Mouse (Mus musculus): Measurements from ENCODE around the gene Kif2a. TPM values are rescaled to one million over a fixed set of nuclear protein-coding genes. Genes with fewer than 3 reads are reported as not detected.

Kif2a gene
- polyA plus RNA-seq, 1 experiment from 2014 or later: 10.2 TPM

DNA sequence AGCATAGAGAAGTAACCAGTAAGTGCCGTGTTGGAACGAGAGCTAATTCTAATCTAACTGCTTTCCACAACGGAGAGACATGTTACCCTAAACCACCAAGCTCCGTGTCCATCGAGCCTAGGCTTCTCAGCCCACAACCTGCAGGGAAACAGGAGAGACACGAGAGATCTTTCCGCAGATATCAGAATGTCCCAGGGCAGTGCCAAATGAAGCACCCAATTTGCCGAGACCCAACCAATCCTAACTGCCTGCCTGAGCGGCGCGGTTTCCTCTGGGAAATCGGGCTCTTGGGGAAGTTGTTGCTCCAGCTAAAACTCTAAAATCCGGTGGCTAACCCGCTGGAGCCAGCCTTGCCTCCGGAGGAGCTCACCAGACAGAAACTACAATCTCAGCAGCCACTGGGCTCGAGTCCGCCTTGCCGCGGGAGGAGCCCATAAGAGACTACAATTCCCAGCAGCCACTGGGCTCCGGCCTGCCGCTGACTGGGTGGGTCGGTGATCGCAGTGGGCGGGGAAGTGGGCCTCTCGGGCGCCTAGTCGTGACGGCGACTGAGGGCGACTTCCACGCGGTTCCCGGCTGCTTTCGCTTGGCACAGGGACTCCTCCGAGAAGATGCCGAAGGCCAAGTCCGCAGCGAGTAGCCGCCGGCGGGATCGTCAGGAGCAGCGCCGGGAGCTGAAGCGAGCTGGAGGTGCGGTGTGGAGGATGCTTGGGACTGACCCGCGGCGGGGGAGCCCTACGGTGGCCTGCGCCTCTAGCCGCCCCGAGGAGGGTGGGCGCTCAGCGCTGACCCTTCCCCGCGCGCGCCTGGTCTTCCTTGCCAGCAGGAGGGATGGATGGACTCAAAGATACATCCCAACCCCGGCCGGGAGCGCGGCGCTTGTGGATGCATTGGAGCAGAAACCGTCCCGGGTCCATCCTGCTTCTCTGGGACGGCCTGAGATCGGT, 75.1 kb downstream of the Kif2a start, which contains the start of gene Dimt1:
Gene Dimt1 (plus strand): TSS at position 534 of the 947 bp plus-strand sequence.
- peak; percentile 99 for ATAC-seq (ENCODE audit: insufficient read depth, low FRiP score)
- WGBS: under 1% methylated on average over 68 of the region's 68 CpGs
- Histone ChIP-seq H3K9me3 (replicated peaks; ENCODE audit: control insufficient read depth, low read length) (no peaks in the 10 kb centered on the region), H3K9ac (ENCODE audit: low read length) (peak within 1 kb of the TSS; percentile 93), H3K4me2 (ENCODE audit: low read depth, low read length) (peak within 1 kb of the TSS; percentile 62), H3K4me1 (ENCODE audit: control insufficient read depth, insufficient read depth, low read length) (peaks cover 6% of the 10 kb centered on the region), H3K27me3 (ENCODE audit: control insufficient read depth, insufficient read depth, low read length) (no peaks in the 10 kb centered on the region), H3K36me3 (ENCODE audit: control insufficient read depth, insufficient read depth, low read length) (peaks cover 4% of the 10 kb centered on the region; the same call in 1 of the 2 replicates), H3K27ac (ENCODE audit: low read length) (peak within 1 kb of the TSS; percentile 93), H3K4me3 (replicated peaks; ENCODE audit: low read length) (peak within 1 kb of the TSS; percentile 97)

DNA sequence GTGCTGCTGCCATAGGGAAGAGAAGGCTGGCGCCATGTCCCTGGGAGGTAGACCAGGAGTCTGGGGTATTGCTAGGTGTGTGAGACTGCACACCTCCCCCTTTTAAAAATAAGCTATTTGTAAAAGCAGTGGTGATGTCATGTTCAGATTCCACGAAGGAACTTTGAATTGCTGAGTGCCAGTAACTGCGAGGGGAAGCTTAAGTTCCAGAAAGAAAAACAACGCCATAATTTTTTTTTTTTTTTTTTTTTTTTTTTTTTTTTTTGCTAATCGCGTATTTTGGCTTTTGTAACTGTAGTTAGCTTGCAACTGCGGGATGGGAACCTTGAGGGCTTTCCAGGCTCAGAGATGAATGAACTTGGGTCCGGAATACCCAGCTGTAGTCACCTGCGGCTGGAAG, 76.4 kb downstream of the Kif2a start:
- Histone ChIP-seq H3K9ac (ENCODE audit: low read length) (no peak overlapping the region), H3K9me3 (replicated peaks; ENCODE audit: control insufficient read depth, low read length) (no peaks in the 10 kb centered on the region), H3K36me3 (ENCODE audit: control insufficient read depth, insufficient read depth, low read length) (no peaks in the 10 kb centered on the region), H3K4me1 (ENCODE audit: control insufficient read depth, insufficient read depth, low read length) (peaks cover 6% of the 10 kb centered on the region), H3K27ac (ENCODE audit: low read length) (no peak overlapping the region), H3K4me2 (ENCODE audit: low read depth, low read length) (no peak overlapping the region), H3K27me3 (ENCODE audit: control insufficient read depth, insufficient read depth, low read length) (no peaks in the 10 kb centered on the region), H3K4me3 (replicated peaks; ENCODE audit: low read length) (no peak overlapping the region)
- WGBS: 82% methylated on average over 9 of the region's 9 CpGs
- ATAC-seq (ENCODE audit: insufficient read depth, low FRiP score): no peak

DNA sequence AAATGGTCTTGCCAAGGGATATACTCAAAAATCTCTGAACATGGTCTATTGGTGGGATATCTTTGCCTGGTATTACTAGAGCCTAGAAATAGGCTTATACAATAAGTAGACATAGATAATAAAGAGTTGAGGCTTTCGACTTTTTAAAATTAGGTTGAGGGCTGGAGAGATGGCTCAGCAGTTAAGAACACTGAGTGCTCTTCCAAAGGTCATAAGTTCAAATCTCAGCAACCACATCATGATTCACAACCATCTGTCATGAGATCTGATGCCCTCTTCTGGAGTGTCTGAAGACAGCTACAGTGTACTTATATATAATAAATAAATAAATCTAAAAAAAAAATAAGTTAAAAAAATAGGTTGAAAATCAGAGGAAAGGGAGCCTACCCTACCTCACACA, 79.2 kb downstream of the Kif2a start:
- Histone ChIP-seq H3K27ac (ENCODE audit: low read length) (no peak overlapping the region), H3K9me3 (replicated peaks; ENCODE audit: control insufficient read depth, low read length) (no peaks in the 10 kb centered on the region), H3K36me3 (ENCODE audit: control insufficient read depth, insufficient read depth, low read length) (no peaks in the 10 kb centered on the region), H3K4me1 (ENCODE audit: control insufficient read depth, insufficient read depth, low read length) (no peaks in the 10 kb centered on the region), H3K9ac (ENCODE audit: low read length) (no peak overlapping the region), H3K4me2 (ENCODE audit: low read depth, low read length) (no peak overlapping the region), H3K27me3 (ENCODE audit: control insufficient read depth, insufficient read depth, low read length) (no peaks in the 10 kb centered on the region), H3K4me3 (replicated peaks; ENCODE audit: low read length) (no peak overlapping the region)
- 84% methylated on average over 1 of the region's 1 CpGs for WGBS
- no peak for ATAC-seq (ENCODE audit: insufficient read depth, low FRiP score)

DNA sequence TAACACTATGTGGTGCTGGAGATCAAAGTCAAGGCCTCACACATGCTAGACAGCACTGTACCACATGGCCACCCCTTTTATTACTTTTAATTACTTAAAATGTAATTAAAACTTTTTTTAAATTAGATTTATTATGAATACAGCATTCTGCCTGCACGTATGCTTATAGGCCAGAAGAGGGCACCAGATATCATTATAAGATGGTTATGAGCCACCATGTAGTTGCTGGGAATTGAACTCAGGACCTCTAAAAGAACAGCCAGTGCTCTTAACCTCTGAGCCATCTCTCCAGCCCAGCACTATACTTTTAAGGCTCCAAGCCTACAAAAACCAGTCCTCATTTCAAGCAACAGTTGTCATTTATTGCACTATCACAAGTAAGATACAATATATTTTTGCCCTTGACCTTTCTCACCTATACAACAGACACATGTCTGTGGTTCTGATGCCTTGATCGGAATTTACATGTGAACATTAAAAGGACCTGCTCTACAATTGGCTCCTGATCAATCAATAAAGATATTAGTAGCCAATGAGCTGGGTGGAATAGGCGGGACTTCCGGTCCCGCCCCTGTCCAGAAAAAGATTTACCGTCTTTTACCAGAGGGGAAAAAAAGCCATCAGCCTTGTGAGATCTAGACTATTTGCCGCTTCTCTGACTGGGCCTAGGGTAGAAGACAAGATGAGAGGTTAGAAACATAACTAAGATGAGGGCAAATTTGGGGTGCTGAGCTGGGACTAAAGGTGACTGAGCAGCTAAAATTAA, 80.5 kb downstream of the Kif2a start:
- Histone ChIP-seq H3K9ac (ENCODE audit: low read length) (no peak overlapping the region), H3K9me3 (replicated peaks; ENCODE audit: control insufficient read depth, low read length) (no peaks in the 10 kb centered on the region), H3K27ac (ENCODE audit: low read length) (no peak overlapping the region), H3K27me3 (ENCODE audit: control insufficient read depth, insufficient read depth, low read length) (no peaks in the 10 kb centered on the region), H3K36me3 (ENCODE audit: control insufficient read depth, insufficient read depth, low read length) (no peaks in the 10 kb centered on the region), H3K4me1 (ENCODE audit: control insufficient read depth, insufficient read depth, low read length) (no peaks in the 10 kb centered on the region), H3K4me2 (ENCODE audit: low read depth, low read length) (no peak overlapping the region), H3K4me3 (replicated peaks; ENCODE audit: low read length) (no peak overlapping the region)
- 29% methylated on average over 7 of the region's 7 CpGs for WGBS
- no peak for ATAC-seq (ENCODE audit: insufficient read depth, low FRiP score)

DNA sequence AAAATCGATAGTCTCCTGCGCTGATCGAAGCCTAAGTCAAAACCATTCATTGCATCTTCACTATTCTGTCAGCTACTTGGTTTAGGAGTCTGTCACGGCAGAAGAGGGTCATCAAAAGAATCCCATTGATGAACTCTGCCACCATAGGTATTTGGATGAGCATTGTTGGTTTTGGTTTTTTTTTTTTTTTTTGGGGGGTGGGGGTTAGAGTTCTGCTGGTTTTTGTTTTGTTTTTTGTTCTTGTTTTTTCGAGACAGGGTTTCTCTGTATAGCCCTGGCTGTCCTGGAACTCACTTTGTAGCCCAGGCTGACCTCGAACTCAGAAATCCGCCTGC, 84.8 kb downstream of the Kif2a start:
- Histone ChIP-seq H3K36me3 (ENCODE audit: control insufficient read depth, insufficient read depth, low read length) (no peaks in the 10 kb centered on the region), H3K4me3 (replicated peaks; ENCODE audit: low read length) (peak overlapping the region; percentile 100), H3K4me1 (ENCODE audit: control insufficient read depth, insufficient read depth, low read length) (peaks cover 2% of the 10 kb centered on the region; the same call in 1 of the 2 replicates), H3K9me3 (replicated peaks; ENCODE audit: control insufficient read depth, low read length) (no peaks in the 10 kb centered on the region), H3K27ac (ENCODE audit: low read length) (no peak overlapping the region), H3K9ac (ENCODE audit: low read length) (peak overlapping the region; percentile 52), H3K4me2 (ENCODE audit: low read depth, low read length) (peak overlapping the region; percentile 76), H3K27me3 (ENCODE audit: control insufficient read depth, insufficient read depth, low read length) (no peaks in the 10 kb centered on the region)
- no peak for ATAC-seq (ENCODE audit: insufficient read depth, low FRiP score)
- WGBS: 25% methylated on average over 7 of the region's 7 CpGs

DNA sequence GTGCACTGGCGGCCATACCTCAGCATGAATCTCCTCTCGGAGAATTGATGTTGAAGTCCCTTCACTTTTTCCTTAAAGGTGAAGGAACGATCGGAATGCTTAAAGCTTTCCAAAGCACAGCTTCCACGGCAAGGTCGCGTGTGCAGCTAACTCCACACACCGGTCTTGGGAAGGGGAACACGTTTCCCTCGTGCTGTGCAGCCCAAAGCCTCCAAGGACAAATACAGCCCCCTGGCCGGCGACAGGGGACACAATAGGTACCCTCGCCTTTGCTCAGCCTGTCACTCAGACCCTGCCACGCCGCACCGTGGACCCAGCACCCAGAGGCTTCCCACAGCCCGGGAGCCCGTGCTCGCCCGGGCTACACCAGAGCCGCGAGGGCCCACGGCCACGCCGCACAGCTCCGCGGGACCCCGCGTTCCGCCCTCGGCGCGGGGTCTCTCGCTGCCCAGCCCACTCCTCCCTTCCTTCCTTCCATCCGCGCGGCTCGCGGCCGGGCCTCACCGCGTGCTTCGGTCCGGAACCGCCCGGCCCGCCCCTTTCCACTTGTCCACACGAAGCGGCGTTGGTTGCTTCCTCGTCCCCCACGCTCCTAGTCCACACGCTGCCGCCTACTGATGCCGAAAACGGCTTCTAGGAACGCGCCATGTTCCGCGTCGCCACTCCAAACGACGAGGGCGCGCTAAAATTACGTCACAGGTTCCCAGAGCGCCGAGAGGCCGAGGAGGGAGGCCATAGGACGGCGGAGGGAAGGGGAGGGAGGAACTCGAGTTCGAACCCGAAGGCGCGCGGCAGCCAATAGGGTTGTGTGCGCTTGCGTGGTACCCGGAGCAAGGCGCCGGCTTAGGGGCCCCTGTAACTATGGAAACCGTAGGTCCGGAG, 85.4 kb downstream of the Kif2a start, which contains the start of gene Ipo11:
Gene Ipo11 (minus strand): TSS at position 703 of the 882 bp plus-strand sequence.
- H3K27ac ChIP-seq (ENCODE audit: low read length): peak within 1 kb of the TSS; percentile 78
- H3K36me3 ChIP-seq (ENCODE audit: control insufficient read depth, insufficient read depth, low read length): no peaks in the 10 kb centered on the region
- H3K4me2 ChIP-seq (ENCODE audit: low read depth, low read length): peak within 1 kb of the TSS; percentile 76
- ATAC-seq (ENCODE audit: insufficient read depth, low FRiP score): peak; percentile 96
- H3K4me1 ChIP-seq (ENCODE audit: control insufficient read depth, insufficient read depth, low read length): peaks cover 2% of the 10 kb centered on the region; the same call in 1 of the 2 replicates
- peak within 1 kb of the TSS; percentile 97 for H3K9ac ChIP-seq (ENCODE audit: low read length)
- under 1% methylated on average over 84 of the region's 84 CpGs for WGBS
- H3K9me3 ChIP-seq (replicated peaks; ENCODE audit: control insufficient read depth, low read length): no peaks in the 10 kb centered on the region
- H3K27me3 ChIP-seq (ENCODE audit: control insufficient read depth, insufficient read depth, low read length): no peaks in the 10 kb centered on the region
- peak within 1 kb of the TSS; percentile 100 for H3K4me3 ChIP-seq (replicated peaks; ENCODE audit: low read length)

DNA sequence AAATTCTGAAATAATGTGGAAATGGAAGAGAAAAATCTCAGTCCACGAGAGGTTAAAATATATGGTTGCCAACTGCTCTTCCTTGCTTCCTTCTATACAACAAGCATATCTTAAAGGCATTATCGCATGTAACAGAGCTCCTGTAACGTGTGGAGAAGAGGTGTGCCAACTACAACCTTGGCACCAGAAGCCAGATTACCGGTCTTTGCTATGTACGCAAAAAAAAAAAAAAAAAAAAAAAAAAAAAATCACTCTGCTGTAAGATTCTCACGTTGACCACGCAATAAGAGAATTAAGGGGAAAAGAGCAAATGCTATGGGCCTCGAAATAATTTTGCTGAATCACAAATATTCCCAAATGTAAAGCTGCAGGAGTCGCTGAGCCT, 86.1 kb downstream of the Kif2a start:
- no peaks in the 10 kb centered on the region for H3K27me3 ChIP-seq (ENCODE audit: control insufficient read depth, insufficient read depth, low read length)
- no peaks in the 10 kb centered on the region for H3K36me3 ChIP-seq (ENCODE audit: control insufficient read depth, insufficient read depth, low read length)
- peak overlapping the region; percentile 100 for H3K4me3 ChIP-seq (replicated peaks; ENCODE audit: low read length)
- H3K9ac ChIP-seq (ENCODE audit: low read length): peak overlapping the region; percentile 97
- H3K4me1 ChIP-seq (ENCODE audit: control insufficient read depth, insufficient read depth, low read length): peaks cover 2% of the 10 kb centered on the region; the same call in 1 of the 2 replicates
- WGBS: 6% methylated on average over 9 of the region's 9 CpGs
- no peak for ATAC-seq (ENCODE audit: insufficient read depth, low FRiP score)
- peak overlapping the region; percentile 76 for H3K4me2 ChIP-seq (ENCODE audit: low read depth, low read length)
- peak overlapping the region; percentile 78; the same call in 1 of the 2 replicates for H3K27ac ChIP-seq (ENCODE audit: low read length)
- H3K9me3 ChIP-seq (replicated peaks; ENCODE audit: control insufficient read depth, low read length): no peaks in the 10 kb centered on the region

DNA sequence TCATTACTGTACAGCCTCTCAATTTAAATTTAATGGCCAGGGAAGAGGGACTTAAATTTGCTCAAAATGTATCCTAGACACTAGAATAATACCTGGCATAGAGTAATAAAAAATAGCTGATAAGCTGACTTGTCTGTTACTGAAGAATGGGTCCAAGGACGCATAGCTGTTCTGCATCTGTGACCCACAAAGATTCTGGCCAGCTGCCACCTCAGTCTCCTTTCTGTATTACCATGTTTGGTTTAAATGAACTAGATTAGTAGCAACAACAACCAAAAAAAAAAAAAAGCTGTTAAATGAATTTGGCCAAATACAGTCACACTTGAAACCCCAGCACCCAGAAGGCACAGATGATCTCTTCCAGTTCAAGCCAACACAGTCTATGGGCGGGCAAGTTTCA, 92.7 kb downstream of the Kif2a start:
- no peak overlapping the region for H3K27ac ChIP-seq (ENCODE audit: low read length)
- no peak overlapping the region for H3K4me3 ChIP-seq (replicated peaks; ENCODE audit: low read length)
- no peak overlapping the region for H3K4me2 ChIP-seq (ENCODE audit: low read depth, low read length)
- H3K9me3 ChIP-seq (replicated peaks; ENCODE audit: control insufficient read depth, low read length): peaks cover 3% of the 10 kb centered on the region; the same call in 1 of the 2 replicates
- H3K4me1 ChIP-seq (ENCODE audit: control insufficient read depth, insufficient read depth, low read length): no peaks in the 10 kb centered on the region
- no peak for ATAC-seq (ENCODE audit: insufficient read depth, low FRiP score)
- 0 out of 2 replicates have a peak, but pooled peaks cover 4% of the 10 kb centered on the region for H3K36me3 ChIP-seq (ENCODE audit: control insufficient read depth, insufficient read depth, low read length)
- no peak overlapping the region for H3K9ac ChIP-seq (ENCODE audit: low read length)
- H3K27me3 ChIP-seq (ENCODE audit: control insufficient read depth, insufficient read depth, low read length): no peaks in the 10 kb centered on the region
- WGBS: 76% methylated on average over 2 of the region's 2 CpGs

All from stomach, embryonic 16.5 days (tissue).